Mouse (Mus musculus) adrenal gland, adult 2 months (tissue): ENCODE data around the gene Olfr867. TPM values are rescaled to one million over a fixed set of nuclear protein-coding genes. Genes with fewer than 3 reads are reported as not detected.

Source experiments
- DNase-seq: peaks from one replicate; pipeline ENCODE4 v3.0.0; 2021
- long read RNA-seq: library from polyadenylated mRNA; stranded (forward); transcript quantifications from one replicate; pipeline ENCODE4 v2.0.0, GENCODE M21; 2021
- microRNA-seq, 2 experiments: library from miRNA; unstranded; fragments of <30 nt; microRNA quantifications; one replicate each; pipeline ENCODE4 v1.2.0; 2021
- polyA plus RNA-seq: library from polyadenylated mRNA; depleted of rRNA; stranded (reverse); fragments of >200 nt; gene quantifications from 2 replicates; pipeline ENCODE4 v1.2.3, GENCODE M21; 2012; rRNA removed
- total RNA-seq, 2 experiments: library from RNA; stranded (reverse); gene quantifications; 2 replicates each; pipeline ENCODE4 v1.2.3; 2021

Gene Olfr867
- total RNA-seq, result not detected
- not detected in 2 replicates for polyA plus RNA-seq
- long read RNA-seq, result 0 reads

DNA sequence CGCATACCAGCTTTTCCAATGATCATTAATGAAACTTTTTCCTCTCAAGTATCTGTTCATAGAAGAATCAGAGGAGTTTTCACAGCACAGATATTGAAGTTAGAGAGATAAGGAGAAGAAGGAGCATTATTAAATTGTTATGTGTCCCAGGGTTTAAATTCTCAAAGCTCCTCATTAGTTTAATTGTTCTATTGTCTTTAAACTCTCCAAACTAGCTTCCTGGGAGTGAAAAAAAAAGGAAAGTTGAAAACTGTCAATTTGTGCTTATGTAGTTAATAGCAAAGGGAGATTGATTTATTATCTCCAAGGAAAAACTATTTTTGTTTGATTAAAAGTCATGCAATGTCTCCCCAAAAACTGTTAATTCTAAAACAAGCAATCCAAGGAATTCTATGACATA, at the start of gene Olfr867:
Olfr867 (minus strand) TSS at position 101 of the 400 bp plus-strand sequence.
- no peak for DNase-seq

DNA sequence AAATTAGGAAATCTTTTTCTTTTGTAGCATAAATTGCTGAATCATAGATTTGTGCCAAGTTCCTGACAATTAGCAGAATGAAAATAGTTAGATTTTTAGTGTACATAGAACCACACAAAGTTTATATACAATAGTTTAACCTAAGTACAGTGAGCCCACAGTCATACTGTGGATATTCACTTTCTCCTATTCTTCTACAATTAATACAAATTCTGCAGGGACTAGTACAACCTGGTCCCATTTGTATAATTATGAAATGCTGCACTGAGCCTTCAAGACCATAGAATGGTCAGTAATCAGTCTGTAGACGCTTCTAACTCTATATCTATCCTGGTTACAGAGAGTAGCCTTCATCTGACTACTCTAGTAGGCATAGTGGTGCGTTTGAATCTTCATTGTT, 41.0 kb upstream of the Olfr867 start, which contains the start of gene Olfr868:
Olfr868 (plus strand) TSS at position 301 of the 400 bp plus-strand sequence.
- no peak for DNase-seq

- DNase-seq, result no peak
These were observed 16.3 kb upstream of the Olfr867 start for GRCm38 (mm10) chr9:20073523-20074177.

- no peak for DNase-seq
These were observed 13.9 kb upstream of the Olfr867 start for GRCm38 (mm10) chr9:20071291-20071690.

DNA sequence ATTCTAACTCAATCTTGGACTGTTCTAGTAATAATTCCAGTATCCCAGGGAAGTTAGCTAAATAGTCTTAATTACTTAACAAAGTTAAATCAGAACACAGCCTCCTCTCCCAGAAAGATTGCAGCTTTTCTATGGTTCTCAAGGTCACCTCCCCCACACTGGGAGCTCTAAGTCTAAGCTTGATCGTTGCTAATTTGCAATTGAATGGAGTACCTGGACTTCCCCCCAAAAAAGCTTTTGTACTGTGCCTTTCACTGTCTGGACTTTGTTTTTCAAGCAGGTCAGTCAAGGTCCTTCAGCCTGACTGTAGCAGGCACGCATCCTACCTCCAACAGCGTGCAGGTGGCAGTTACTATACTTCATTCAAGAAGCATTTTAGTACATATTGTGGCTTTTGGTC, 12.9 kb upstream of the Olfr867 start:
- no peak for DNase-seq

DNA sequence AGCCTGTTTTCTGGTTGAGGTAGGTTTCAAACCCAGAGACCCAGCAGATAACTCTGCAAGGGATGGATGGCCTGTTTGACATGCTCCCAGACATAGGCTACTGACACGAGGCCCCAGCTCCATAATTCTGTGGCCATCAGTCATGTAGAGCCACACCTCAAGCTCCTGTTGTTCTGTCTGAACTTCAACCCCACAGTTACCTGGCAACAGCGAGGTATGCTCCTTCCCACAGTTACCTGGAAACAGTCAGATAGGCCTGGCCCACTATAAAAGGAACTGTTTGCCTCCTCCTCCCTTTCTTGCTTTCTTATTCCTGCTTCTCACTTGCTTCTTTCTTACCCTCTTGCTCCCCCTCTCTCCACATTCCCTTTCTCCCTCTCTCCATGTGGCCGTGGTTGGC, 9.4 kb downstream of the Olfr867 start:
- DNase-seq, result no peak

- no peak for DNase-seq
These were observed 29.4 kb downstream of the Olfr867 start, which contains the start of gene Olfr866 for GRCm38 (mm10) chr9:20027935-20028334. TSS of gene Olfr866 (minus strand) at chr9:20028035.

Small RNA genes within 50 kb of the gene (microRNA-seq; reads per million reads assigned to microRNA genes)
- gene Gm26231 (0 reads per million in 2 experiments), gene Gm44395 (0 reads per million in 2 experiments)

Other genes with a start within 250 kb of the Olfr867 start
- not detected for gene Olfr860, start 207.8 kb downstream of the Olfr867 start, total RNA-seq
- gene Olfr860, start 207.8 kb downstream of the Olfr867 start, polyA plus RNA-seq, result not detected in 2 replicates
- gene Olfr862, start 169.6 kb downstream of the Olfr867 start, total RNA-seq, result not detected
- not detected in 2 replicates for gene Olfr862, start 169.6 kb downstream of the Olfr867 start, polyA plus RNA-seq
- gene Olfr77, start 140.7 kb downstream of the Olfr867 start, total RNA-seq, result not detected
- gene Olfr77, start 140.7 kb downstream of the Olfr867 start, polyA plus RNA-seq, result not detected in 2 replicates
- gene Olfr866, start 29.5 kb downstream of the Olfr867 start, total RNA-seq, result not detected
- not detected in 2 replicates for gene Olfr866, start 29.5 kb downstream of the Olfr867 start, polyA plus RNA-seq
- not detected for gene Olfr868, start 41.1 kb upstream of the Olfr867 start, total RNA-seq
- gene Olfr868, start 41.1 kb upstream of the Olfr867 start, polyA plus RNA-seq, result not detected in 2 replicates
- gene Olfr869, start 71.4 kb upstream of the Olfr867 start, total RNA-seq, result not detected
- not detected in 2 replicates for gene Olfr869, start 71.4 kb upstream of the Olfr867 start, polyA plus RNA-seq
- not detected for gene Olfr870, start 116.5 kb upstream of the Olfr867 start, total RNA-seq
- gene Olfr870, start 116.5 kb upstream of the Olfr867 start, polyA plus RNA-seq, result not detected in 2 replicates
- gene Olfr871, start 154.6 kb upstream of the Olfr867 start, total RNA-seq, result not detected
- not detected in 2 replicates for gene Olfr871, start 154.6 kb upstream of the Olfr867 start, polyA plus RNA-seq
- gene Olfr872, start 179.6 kb upstream of the Olfr867 start, total RNA-seq, result not detected
- gene Olfr872, start 179.6 kb upstream of the Olfr867 start, polyA plus RNA-seq, result not detected in 2 replicates
- gene Olfr39, start 224.8 kb upstream of the Olfr867 start, total RNA-seq, result not detected
- gene Olfr39, start 224.8 kb upstream of the Olfr867 start, polyA plus RNA-seq, result not detected in 2 replicates
- gene Olfr873, start 241.0 kb upstream of the Olfr867 start, total RNA-seq, result not detected
- gene Olfr873, start 241.0 kb upstream of the Olfr867 start, polyA plus RNA-seq, result not detected in 2 replicates